Mouse (Mus musculus): ENCODE results near the gene Map3k9. TPM values are rescaled to one million over a fixed set of nuclear protein-coding genes. Genes with fewer than 3 reads are reported as not detected.

Gene Map3k9
- 0.29 TPM for polyA plus RNA-seq (2012; fragmentation: generic; extraction: Trizol)
- long read RNA-seq, experiment 1 = 0 reads
- long read RNA-seq, experiment 2 = 0 reads

DNA sequence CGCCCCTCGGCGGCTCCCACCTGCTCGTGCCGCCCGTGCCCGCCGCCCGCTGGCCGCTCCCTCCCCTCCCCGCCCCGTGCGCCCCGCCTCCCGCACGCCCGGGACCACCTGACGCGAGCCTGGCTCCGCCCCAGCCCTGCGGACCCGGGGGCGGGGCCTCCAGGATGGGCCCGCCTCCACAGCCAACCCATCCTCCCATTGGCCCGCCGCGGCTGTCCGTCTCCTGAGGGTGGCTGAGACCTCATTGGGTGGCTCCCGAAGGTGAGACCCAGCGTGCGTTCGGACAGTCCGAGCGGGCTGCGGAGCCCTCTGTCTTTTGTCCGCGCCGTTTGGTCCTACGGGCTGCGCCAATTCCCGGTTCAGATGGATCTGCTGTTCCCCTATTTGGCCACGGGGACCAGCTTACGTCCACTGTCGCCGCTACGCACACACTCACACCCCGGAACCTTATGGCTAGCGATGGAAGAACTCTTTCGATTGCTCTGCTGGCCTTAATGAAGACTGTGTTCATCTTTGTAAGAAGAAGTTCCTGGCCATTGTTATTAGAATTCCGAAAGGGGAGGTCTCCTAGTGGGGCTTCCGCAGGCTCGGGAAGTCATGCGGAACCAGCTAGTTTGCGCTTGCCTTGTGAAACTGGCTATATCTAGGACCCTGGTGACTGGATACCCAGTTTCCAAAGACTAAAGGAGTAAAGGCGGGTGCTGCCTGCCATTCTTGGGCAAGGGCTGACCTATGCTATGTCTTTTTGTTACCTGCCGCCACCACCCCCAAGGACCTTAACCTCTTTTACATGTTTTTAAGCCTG is at the start of gene Map3k9:
Gene Map3k9, minus strand, starts transcription at position 71 of the 805 bp plus-strand sequence.
- Histone ChIP-seq H3ac (ENCODE audit: control insufficient read depth, insufficient read length, low read depth) (peak within 1 kb of the TSS; percentile 34), H3K79me3 (ENCODE audit: low read depth) (no peaks in the 10 kb centered on the region), H3K79me2 (ENCODE audit: control insufficient read depth, insufficient read depth) (no peaks in the 10 kb centered on the region), H3K36me3 (ENCODE audit: control insufficient read depth, insufficient read depth) (no peaks in the 10 kb centered on the region), H3K4me3 (ENCODE audit: insufficient read depth, poor library complexity, severe bottlenecking) (no peak within 1 kb of the TSS), H3K27me3 (ENCODE audit: control insufficient read depth, insufficient read depth, insufficient read length) (peaks cover 27% of the 10 kb centered on the region)
- no peak for TF ChIP-seq CTCF (IDR thresholded peaks at IDR 0.05; ENCODE audit: control insufficient read depth, insufficient read depth, insufficient read length)
- TF ChIP-seq MAX (IDR thresholded peaks at IDR 0.05) = no peak
- TF ChIP-seq FOSL1 (IDR thresholded peaks at IDR 0.05; ENCODE audit: insufficient read depth, low read length, poor library complexity, severe bottlenecking) = no peak
- TF ChIP-seq MYOG (IDR thresholded peaks at IDR 0.05; ENCODE audit: control insufficient read depth, extremely low read depth, insufficient read length) = no peak
- no peak for TF ChIP-seq MYOD1 (IDR thresholded peaks at IDR 0.05; ENCODE audit: control insufficient read depth, insufficient read length, low read depth)
- no peak for TF ChIP-seq USF1 (IDR thresholded peaks at IDR 0.05; ENCODE audit: low read depth)
- no peak for TF ChIP-seq CEBPB (IDR thresholded peaks at IDR 0.05; ENCODE audit: low read depth)

- TF ChIP-seq MYOG (IDR thresholded peaks at IDR 0.05; ENCODE audit: control insufficient read depth, extremely low read depth, insufficient read length) = no peak
- no peak for TF ChIP-seq MYOD1 (IDR thresholded peaks at IDR 0.05; ENCODE audit: control insufficient read depth, insufficient read length, low read depth)
- TF ChIP-seq CTCF (IDR thresholded peaks at IDR 0.05; ENCODE audit: control insufficient read depth, insufficient read depth, insufficient read length) = no peak
- no peak for TF ChIP-seq CEBPB (IDR thresholded peaks at IDR 0.05; ENCODE audit: low read depth)
- no peak for TF ChIP-seq MAX (IDR thresholded peaks at IDR 0.05)
- TF ChIP-seq USF1 (IDR thresholded peaks at IDR 0.05; ENCODE audit: low read depth) = no peak
- TF ChIP-seq FOSL1 (IDR thresholded peaks at IDR 0.05; ENCODE audit: insufficient read depth, low read length, poor library complexity, severe bottlenecking) = no peak
- no peaks in the 10 kb centered on the region for H3K27me3 ChIP-seq (ENCODE audit: control insufficient read depth, insufficient read depth, insufficient read length)
Measured at GRCm38 (mm10) chr12:81828355-81828754, 47.4 kb upstream of the Map3k9 start.

GRCm38 (mm10) chr12:81822778-81823480 is 42.0 kb upstream of the Map3k9 start:
- TF ChIP-seq MYOD1 (IDR thresholded peaks at IDR 0.05; ENCODE audit: control insufficient read depth, insufficient read length, low read depth) (no peak), CEBPB (IDR thresholded peaks at IDR 0.05; ENCODE audit: low read depth) (no peak), USF1 (IDR thresholded peaks at IDR 0.05; ENCODE audit: low read depth) (no peak), MAX (IDR thresholded peaks at IDR 0.05) (no peak), MYOG (IDR thresholded peaks at IDR 0.05; ENCODE audit: control insufficient read depth, extremely low read depth, insufficient read length) (no peak), CTCF (IDR thresholded peaks at IDR 0.05; ENCODE audit: control insufficient read depth, insufficient read depth, insufficient read length) (no peak), FOSL1 (IDR thresholded peaks at IDR 0.05; ENCODE audit: insufficient read depth, low read length, poor library complexity, severe bottlenecking) (no peak)
- Histone ChIP-seq H3ac (ENCODE audit: control insufficient read depth, insufficient read length, low read depth) (no peak overlapping the region), H3K27me3 (ENCODE audit: control insufficient read depth, insufficient read depth, insufficient read length) (no peaks in the 10 kb centered on the region), H3K36me3 (ENCODE audit: control insufficient read depth, insufficient read depth) (no peaks in the 10 kb centered on the region), H3K79me3 (ENCODE audit: low read depth) (no peaks in the 10 kb centered on the region), H3K4me3 (ENCODE audit: insufficient read depth, poor library complexity, severe bottlenecking) (no peak overlapping the region), H3K79me2 (ENCODE audit: control insufficient read depth, insufficient read depth) (no peaks in the 10 kb centered on the region)

More at GRCm38 (mm10) chr12:81828355-81828754, 47.4 kb upstream of the Map3k9 start:
- H3ac ChIP-seq (ENCODE audit: control insufficient read depth, insufficient read length, low read depth) = no peak overlapping the region
- no peaks in the 10 kb centered on the region for H3K79me2 ChIP-seq (ENCODE audit: control insufficient read depth, insufficient read depth)
- H3K79me3 ChIP-seq (ENCODE audit: low read depth) = no peaks in the 10 kb centered on the region
- H3K36me3 ChIP-seq (ENCODE audit: control insufficient read depth, insufficient read depth) = no peaks in the 10 kb centered on the region
- H3K4me3 ChIP-seq (ENCODE audit: insufficient read depth, poor library complexity, severe bottlenecking) = no peak overlapping the region

DNA sequence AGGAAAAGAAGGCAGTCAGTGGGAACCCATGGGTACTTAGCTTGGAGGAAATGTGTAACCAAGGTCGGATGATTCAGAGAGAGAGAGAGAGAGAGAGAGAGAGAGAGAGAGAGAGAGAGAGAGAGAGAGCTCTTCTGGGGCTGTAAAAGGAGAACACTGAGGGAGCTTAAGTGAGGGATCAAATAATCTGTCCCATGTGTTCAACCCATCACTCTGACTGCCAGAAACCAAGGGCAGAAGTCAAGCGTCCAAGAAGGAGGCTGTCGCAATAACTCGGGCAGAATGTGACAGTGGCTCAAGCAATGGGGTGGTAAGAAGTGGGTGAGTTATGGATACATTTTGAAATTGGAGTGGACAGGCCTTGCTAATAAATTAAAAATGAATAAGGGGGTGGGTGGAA is 41.2 kb upstream of the Map3k9 start:
- Histone ChIP-seq H3ac (ENCODE audit: control insufficient read depth, insufficient read length, low read depth) (no peak overlapping the region), H3K36me3 (ENCODE audit: control insufficient read depth, insufficient read depth) (no peaks in the 10 kb centered on the region), H3K79me3 (ENCODE audit: low read depth) (no peaks in the 10 kb centered on the region), H3K79me2 (ENCODE audit: control insufficient read depth, insufficient read depth) (no peaks in the 10 kb centered on the region), H3K4me3 (ENCODE audit: insufficient read depth, poor library complexity, severe bottlenecking) (no peak overlapping the region), H3K27me3 (ENCODE audit: control insufficient read depth, insufficient read depth, insufficient read length) (no peaks in the 10 kb centered on the region)
- TF ChIP-seq USF1 (IDR thresholded peaks at IDR 0.05; ENCODE audit: low read depth) = no peak
- peak; percentile 21 for TF ChIP-seq MYOD1 (IDR thresholded peaks at IDR 0.05; ENCODE audit: control insufficient read depth, insufficient read length, low read depth)
- no peak for TF ChIP-seq CTCF (IDR thresholded peaks at IDR 0.05; ENCODE audit: control insufficient read depth, insufficient read depth, insufficient read length)
- TF ChIP-seq MYOG (IDR thresholded peaks at IDR 0.05; ENCODE audit: control insufficient read depth, extremely low read depth, insufficient read length) = no peak
- no peak for TF ChIP-seq MAX (IDR thresholded peaks at IDR 0.05)
- peak; percentile 34 for TF ChIP-seq CEBPB (IDR thresholded peaks at IDR 0.05; ENCODE audit: low read depth)
- no peak for TF ChIP-seq FOSL1 (IDR thresholded peaks at IDR 0.05; ENCODE audit: insufficient read depth, low read length, poor library complexity, severe bottlenecking)

- Histone ChIP-seq H3K27me3 (ENCODE audit: control insufficient read depth, insufficient read depth, insufficient read length) (no peaks in the 10 kb centered on the region), H3K4me3 (ENCODE audit: insufficient read depth, poor library complexity, severe bottlenecking) (no peak overlapping the region), H3K36me3 (ENCODE audit: control insufficient read depth, insufficient read depth) (no peaks in the 10 kb centered on the region), H3K79me2 (ENCODE audit: control insufficient read depth, insufficient read depth) (no peaks in the 10 kb centered on the region), H3K79me3 (ENCODE audit: low read depth) (no peaks in the 10 kb centered on the region), H3ac (ENCODE audit: control insufficient read depth, insufficient read length, low read depth) (no peak overlapping the region)
- TF ChIP-seq USF1 (IDR thresholded peaks at IDR 0.05; ENCODE audit: low read depth) (no peak), CTCF (IDR thresholded peaks at IDR 0.05; ENCODE audit: control insufficient read depth, insufficient read depth, insufficient read length) (no peak), MYOD1 (IDR thresholded peaks at IDR 0.05; ENCODE audit: control insufficient read depth, insufficient read length, low read depth) (no peak), MYOG (IDR thresholded peaks at IDR 0.05; ENCODE audit: control insufficient read depth, extremely low read depth, insufficient read length) (no peak), FOSL1 (IDR thresholded peaks at IDR 0.05; ENCODE audit: insufficient read depth, low read length, poor library complexity, severe bottlenecking) (no peak), CEBPB (IDR thresholded peaks at IDR 0.05; ENCODE audit: low read depth) (no peak), MAX (IDR thresholded peaks at IDR 0.05) (no peak)
Measured at GRCm38 (mm10) chr12:81820700-81821099, 39.7 kb upstream of the Map3k9 start.
